Comparison of ENCODE assay signal across 8 mouse cellular contexts in the genomic region with DNA sequence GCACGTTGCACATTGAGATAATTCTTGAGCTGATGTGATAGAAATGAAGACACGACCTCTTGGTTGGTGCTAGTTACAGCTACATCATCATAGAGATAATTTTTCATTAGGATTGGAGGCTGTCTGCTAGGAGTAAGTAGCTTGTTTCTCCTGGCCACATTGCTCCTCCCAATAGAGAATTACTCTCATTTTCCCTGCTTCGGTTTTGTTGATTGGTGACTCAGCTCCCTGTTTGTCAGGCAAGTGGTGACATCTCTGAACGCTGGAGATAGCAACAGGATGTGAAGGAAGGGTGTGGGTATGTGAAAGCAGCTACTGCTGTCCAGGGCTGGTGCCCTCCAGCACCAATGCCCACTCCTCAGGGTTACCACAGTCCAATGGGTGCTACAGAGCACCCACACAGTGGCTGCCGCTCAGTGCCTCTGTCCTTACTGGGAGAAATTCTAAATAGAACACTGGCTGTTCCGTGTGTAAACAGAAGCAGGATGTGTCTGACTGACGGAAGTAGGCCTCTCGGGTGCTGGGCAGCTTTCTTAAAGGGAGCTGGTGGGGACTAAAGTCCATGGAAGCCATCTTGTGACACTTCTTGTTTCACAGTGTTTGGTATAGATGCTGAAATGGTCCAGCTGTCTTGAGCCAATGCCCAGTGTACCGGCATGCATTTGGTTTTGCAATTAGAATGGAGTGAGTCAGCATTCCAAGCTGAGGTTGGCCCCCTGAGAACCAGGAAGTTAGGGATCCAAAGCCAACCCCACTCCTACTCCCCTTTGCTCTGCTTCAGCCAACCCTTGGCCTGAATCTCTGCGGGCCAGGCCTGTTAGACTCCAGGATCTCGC. TPM values are rescaled to one million over a fixed set of nuclear protein-coding genes. Genes with fewer than 3 reads are reported as not detected.
A peak's percentile ranks its signal among the peaks of the same experiment; 100 is the strongest.
DNase-seq lines count a peak whose midpoint lies in the region; ATAC-seq lines count a peak whose summit lies in the region.

No protein-coding gene starts in this region.

- H3K36me3 ChIP-seq in heart, embryonic 12.5 days, result peaks cover 7% of the 10 kb centered on the region; the same call in 1 of the 2 replicates
- H3K36me3 ChIP-seq in kidney, embryonic 14.5 days (ENCODE audit: control insufficient read depth, insufficient read depth, low read length), result no peaks in the 10 kb centered on the region
- H3K36me3 ChIP-seq in liver, embryonic 15.5 days (replicated peaks), result peaks cover 18% of the 10 kb centered on the region

- H3K27ac ChIP-seq in heart, embryonic 12.5 days (ENCODE audit: poor library complexity, severe bottlenecking), result peak overlapping the region; percentile 94
- peak overlapping the region; percentile 90 for H3K27ac ChIP-seq in kidney, embryonic 14.5 days (ENCODE audit: low read depth, low read length)
- peak overlapping the region; percentile 99 for H3K27ac ChIP-seq in liver, embryonic 15.5 days (replicated peaks)

- ATAC-seq in erythroblast, adult 5-6 weeks (replicated peaks; ENCODE audit: low FRiP score, poor library complexity, severe bottlenecking), result peak; percentile 65
- ATAC-seq in heart, embryonic 12.5 days (ENCODE audit: insufficient number of reproducible peaks, low FRiP score), result peak; percentile 75
- ATAC-seq in kidney, embryonic 14.5 days (ENCODE audit: low FRiP score, low TSS enrichment), result peak; percentile 13; the same call in 1 of the 2 replicates
- ATAC-seq in liver, embryonic 15.5 days (ENCODE audit: insufficient read depth), result peak; percentile 74

- H3K4me2 ChIP-seq in heart, embryonic 12.5 days, result peak overlapping the region; percentile 52
- H3K4me2 ChIP-seq in kidney, embryonic 14.5 days (replicated peaks; ENCODE audit: low read depth, low read length), result peak overlapping the region; percentile 29; the same call in 1 of the 2 replicates
- peak overlapping the region; percentile 72 for H3K4me2 ChIP-seq in liver, embryonic 15.5 days

- no peaks in the 10 kb centered on the region for H3K27me3 ChIP-seq in heart, embryonic 12.5 days (replicated peaks)
- H3K27me3 ChIP-seq in kidney, embryonic 14.5 days (ENCODE audit: control insufficient read depth, insufficient read depth, low read length), result no peaks in the 10 kb centered on the region
- H3K27me3 ChIP-seq in liver, embryonic 15.5 days, result no peaks in the 10 kb centered on the region

- peak overlapping the region; percentile 7; the same call in 1 of the 2 replicates for H3K4me3 ChIP-seq in heart, embryonic 12.5 days
- H3K4me3 ChIP-seq in kidney, embryonic 14.5 days (ENCODE audit: low read length), result no peak overlapping the region
- H3K4me3 ChIP-seq in liver, embryonic 15.5 days (replicated peaks), result peak overlapping the region; percentile 48

- peaks cover 42% of the 10 kb centered on the region for H3K4me1 ChIP-seq in heart, embryonic 12.5 days (replicated peaks)
- H3K4me1 ChIP-seq in kidney, embryonic 14.5 days (ENCODE audit: control insufficient read depth, insufficient read depth, low read length), result peaks cover 30% of the 10 kb centered on the region
- H3K4me1 ChIP-seq in liver, embryonic 15.5 days (replicated peaks), result peaks cover 69% of the 10 kb centered on the region

- no peaks in the 10 kb centered on the region for H3K9me3 ChIP-seq in heart, embryonic 12.5 days (replicated peaks)
- H3K9me3 ChIP-seq in kidney, embryonic 14.5 days (ENCODE audit: control insufficient read depth, low read length), result no peaks in the 10 kb centered on the region
- no peaks in the 10 kb centered on the region for H3K9me3 ChIP-seq in liver, embryonic 15.5 days (replicated peaks)

- peak overlapping the region; percentile 42; the same call in 1 of the 2 replicates for H3K9ac ChIP-seq in heart, embryonic 12.5 days
- H3K9ac ChIP-seq in kidney, embryonic 14.5 days (ENCODE audit: low read depth, low read length), result peak overlapping the region; percentile 44; the same call in 1 of the 2 replicates
- H3K9ac ChIP-seq in liver, embryonic 15.5 days, result peak overlapping the region; percentile 68

- peak; percentile 91 for DNase-seq in 3T3-L1 (ENCODE audit: low read depth, low spot score)
- peak; percentile 88 for DNase-seq in Muller cell, postnatal 12 days (ENCODE audit: inconsistent ontology term)
- DNase-seq in natural killer cell, adult 2 months (ENCODE audit: low spot score in 2 of 2), result peak; percentile 64 to 82
- peak; percentile 56 to 62 for DNase-seq in thymus, postnatal 10 days (ENCODE audit: low spot score in 2 of 2)

- 26% methylated on average over 11 of the region's 11 CpGs for WGBS in heart, embryonic 12.5 days
- 56% methylated on average over 11 of the region's 11 CpGs for WGBS in kidney, embryonic 14.5 days
- WGBS in liver, embryonic 15.5 days (ENCODE audit: insufficient replicate concordance), result 8% methylated on average over 11 of the region's 11 CpGs

RNA-seq across cellular contexts. Expression of a gene that starts 5.0 kb away (rescaled TPM):
- 37.4 and 37.7 TPM in 2 replicates for total RNA-seq in erythroblast, adult 5-6 weeks (2015; ENCODE audit: low replicate concordance)
- total RNA-seq in erythroblast, adult 5-6 weeks (2017; ENCODE audit: low replicate concordance), result 82.9 and 103 TPM in 2 replicates
- polyA plus RNA-seq in heart, embryonic 12.5 days (2016; fragmentation: Nextera tagmentation; extraction: Ambion mirVana), result 14.3 and 14.9 TPM in 2 replicates
- 16.7 and 23.6 TPM in 2 replicates for polyA plus RNA-seq in kidney, embryonic 14.5 days (2014; fragmentation: Nextera tagmentation; extraction: Ambion mirVana)
- polyA plus RNA-seq in liver, embryonic 15.5 days (2015; fragmentation: Nextera tagmentation; extraction: Ambion mirVana), result 8.0 and 10.8 TPM in 2 replicates

RNA-seq across cellular contexts. Expression of a gene that starts 18.1 kb away (rescaled TPM):
- total RNA-seq in erythroblast, adult 5-6 weeks (2015; ENCODE audit: low replicate concordance), result 19.4 and 29.5 TPM in 2 replicates
- total RNA-seq in erythroblast, adult 5-6 weeks (2017; ENCODE audit: low replicate concordance), result 61.9 and 62.0 TPM in 2 replicates
- 232 and 254 TPM in 2 replicates for polyA plus RNA-seq in heart, embryonic 12.5 days (2016; fragmentation: Nextera tagmentation; extraction: Ambion mirVana)
- 241 and 323 TPM in 2 replicates for polyA plus RNA-seq in kidney, embryonic 14.5 days (2014; fragmentation: Nextera tagmentation; extraction: Ambion mirVana)
- polyA plus RNA-seq in liver, embryonic 15.5 days (2015; fragmentation: Nextera tagmentation; extraction: Ambion mirVana), result 97.7 and 98.0 TPM in 2 replicates

RNA-seq across cellular contexts. Expression of a gene that starts 46.8 kb away (rescaled TPM):
- total RNA-seq in erythroblast, adult 5-6 weeks (2015; ENCODE audit: low replicate concordance), result 8.2 TPM in 1 of 2 replicates, not detected in the other
- 4.6 and 6.1 TPM in 2 replicates for total RNA-seq in erythroblast, adult 5-6 weeks (2017; ENCODE audit: low replicate concordance)
- 79.0 and 83.6 TPM in 2 replicates for polyA plus RNA-seq in heart, embryonic 12.5 days (2016; fragmentation: Nextera tagmentation; extraction: Ambion mirVana)
- polyA plus RNA-seq in kidney, embryonic 14.5 days (2014; fragmentation: Nextera tagmentation; extraction: Ambion mirVana), result 56.0 TPM in 2 replicates
- polyA plus RNA-seq in liver, embryonic 15.5 days (2015; fragmentation: Nextera tagmentation; extraction: Ambion mirVana), result 28.8 and 30.4 TPM in 2 replicates

Comparison
In these comparisons a context has a peak if more than half of its experiments do, and no peak if none do; other contexts are left out.
1. ATAC-seq: peak in every context shown above with its lines; median percentile 75 in heart, embryonic 12.5 days; 74 in liver, embryonic 15.5 days; 65 in erythroblast, adult 5-6 weeks; 13 in kidney, embryonic 14.5 days.